Mouse (Mus musculus) liver, embryonic 14.5 days (tissue): ENCODE measurements around the gene Hoxb1. TPM values are rescaled to one million over a fixed set of nuclear protein-coding genes. Genes with fewer than 3 reads are reported as not detected.

Experiments used
- ATAC-seq: fragments of 200-750 bp; cut with Nextera tagmentation; 2 replicates; pipeline ENCODE4 v1.8.0; 2017; ENCODE audit warnings: moderate number of reproducible peaks, mild to moderate bottlenecking, moderate library complexity; ENCODE audit not compliant: insufficient read depth
- DNase-seq, 3 experiments: peaks; one replicate each; pipeline ENCODE4 v3.0.0-alpha.2; 2012 to 2013; ENCODE audit warnings: low read depth in 3 of 3, low spot score in 3 of 3
- H3K27ac ChIP-seq: fragments of 300-500 bp; sonication (generic); 2 replicates; pipeline ENCODE4 v1.5.1; 2014; ENCODE audit warnings: moderate library complexity, mild to moderate bottlenecking, control low read depth, inconsistent platforms
- H3K27me3 ChIP-seq: fragments of 300-500 bp; sonication (generic); 2 replicates; pipeline ENCODE4 v1.6.1; 2014; ENCODE audit warnings: mild to moderate bottlenecking, low read length, moderate library complexity; ENCODE audit not compliant: control insufficient read depth, insufficient read depth
- H3K36me3 ChIP-seq: fragments of 300-500 bp; sonication (generic); replicated peaks from 2 replicates; pipeline ENCODE4 v1.6.1; 2014; ENCODE audit warnings: low read depth; ENCODE audit not compliant: control insufficient read depth, insufficient read depth
- H3K4me1 ChIP-seq, 2 experiments: fragments of 200-500 bp in 1 of 2; fragments of 300-500 bp in 1 of 2; sonication (generic) in 1 of 2; replicated peaks; 2 replicates each; pipeline ENCODE4 v1.6.1; 2012 to 2014; ENCODE audit warnings: antibody characterized with exemption in 1 of 2, inconsistent platforms in 1 of 2, low read length in 1 of 2; ENCODE audit not compliant: control insufficient read depth in 2 of 2, insufficient read depth in 2 of 2
- H3K4me2 ChIP-seq: fragments of 300-500 bp; sonication (generic); 2 replicates; pipeline ENCODE4 v1.6.1; 2014; ENCODE audit warnings: low read depth, mild to moderate bottlenecking, control low read depth, moderate library complexity
- H3K4me3 ChIP-seq, 2 experiments: fragments of 200-500 bp in 1 of 2; fragments of 300-500 bp in 1 of 2; sonication (generic) in 1 of 2; 2 replicates each; pipeline ENCODE4 v1.5.1; 2012 to 2014; ENCODE audit warnings: low read depth in 2 of 2, low read length in 2 of 2, mild to moderate bottlenecking in 2 of 2, control low read depth in 1 of 2, inconsistent platforms in 1 of 2, moderate library complexity in 1 of 2; ENCODE audit not compliant: insufficient read depth in 1 of 2
- H3K9ac ChIP-seq: fragments of 300-500 bp; sonication (generic); replicated peaks from 2 replicates; pipeline ENCODE4 v1.6.1; 2014; ENCODE audit warnings: mild to moderate bottlenecking, control low read depth, moderate library complexity
- H3K9me3 ChIP-seq: fragments of 300-500 bp; sonication (generic); 2 replicates; pipeline ENCODE4 v1.6.1; 2016; ENCODE audit warnings: low read length, mixed read lengths; ENCODE audit not compliant: control insufficient read depth
- CTCF ChIP-seq: IDR thresholded peaks from 2 replicates; pipeline ENCODE4 v1.5.1; 2016; ENCODE audit warnings: antibody characterized with exemption, low read depth, control low read depth
- EP300 ChIP-seq: IDR thresholded peaks from 2 replicates; pipeline ENCODE4 v1.6.1; 2016; ENCODE audit warnings: antibody characterized with exemption, low read depth
- WGBS: fragments of 180-500 bp; shearing (Covaris S2); extraction: QIAGEN DNeasy Blood & Tissue Kit; methylation state at CpG from one replicate; pipeline ENCODE4 v1.1.7; 2014; ENCODE audit not compliant: insufficient replicate concordance; 5-methylcytosine and 5-hydroxymethylcytosine counted together
- polyA plus RNA-seq, 2 experiments: library from polyadenylated mRNA; depleted of rRNA in 1 of 2; stranded (reverse) in 1 of 2; unstranded in 1 of 2; fragments of >200 nt; fragmentation: Nextera tagmentation in 1 of 2; extraction: Ambion mirVana in 1 of 2; gene quantifications; 2 replicates each; pipeline versions ENCODE4 v1.2.1 to v1.2.3; 2012 to 2014

Gene Hoxb1
- polyA plus RNA-seq, 2 experiments: 0.02 TPM; not detected in 1

DNA sequence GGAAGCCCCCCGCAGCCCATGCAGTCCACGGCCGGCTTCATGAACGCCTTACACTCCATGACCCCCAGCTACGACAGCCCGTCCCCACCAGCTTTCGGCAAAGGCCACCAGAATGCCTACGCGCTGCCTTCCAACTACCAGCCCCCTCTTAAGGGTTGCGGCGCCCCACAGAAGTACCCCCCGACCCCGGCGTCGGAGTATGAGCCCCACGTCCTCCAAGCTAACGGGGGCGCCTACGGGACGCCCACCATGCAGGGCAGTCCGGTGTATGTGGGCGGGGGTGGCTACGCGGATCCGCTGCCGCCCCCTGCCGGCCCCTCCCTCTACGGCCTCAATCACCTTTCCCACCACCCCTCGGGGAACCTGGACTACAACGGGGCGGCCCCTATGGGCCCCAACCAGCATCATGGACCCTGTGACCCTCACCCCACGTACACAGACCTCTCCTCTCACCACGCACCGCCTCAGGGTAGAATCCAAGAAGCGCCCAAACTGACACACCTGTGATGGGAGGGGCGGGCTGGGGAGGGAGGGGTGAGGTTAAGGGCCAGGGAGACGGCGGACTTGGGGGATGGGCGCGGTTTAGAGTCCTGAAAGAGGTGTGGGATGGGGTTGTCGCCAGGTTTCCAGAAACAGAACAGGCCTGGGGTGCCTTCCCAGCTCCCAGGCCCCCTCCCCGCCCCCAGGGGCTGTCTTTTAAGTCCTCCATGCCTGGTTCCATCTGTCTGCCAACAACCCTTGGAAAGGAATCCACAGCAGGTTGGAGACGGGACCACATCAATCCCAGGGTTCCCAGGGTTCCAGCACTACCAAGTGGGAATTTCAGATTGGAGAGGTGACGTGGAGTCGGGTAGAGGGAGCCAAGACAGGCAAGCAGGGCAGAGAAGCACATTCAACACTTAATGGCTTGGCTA, 19.4 kb upstream of the Hoxb1 start:
- no peak overlapping the region for H3K27ac ChIP-seq
- TF ChIP-seq EP300: no peak
- TF ChIP-seq CTCF: no peak

GRCm38 (mm10) chr11:96346916-96347520, 18.5 kb upstream of the Hoxb1 start:
- no peak for DNase-seq
- 43% methylated on average over 5 of the region's 5 CpGs for WGBS
- no peak for ATAC-seq
- H3K27me3 ChIP-seq: peaks cover 90% of the 10 kb centered on the region
- H3K9ac ChIP-seq: no peak overlapping the region
- no peak overlapping the region for H3K27ac ChIP-seq
- no peak overlapping the region for H3K4me2 ChIP-seq
- no peak for TF ChIP-seq EP300
- TF ChIP-seq CTCF: no peak
- no peak overlapping the region for H3K4me3 ChIP-seq
- no peaks in the 10 kb centered on the region for H3K9me3 ChIP-seq
- no peaks in the 10 kb centered on the region for H3K36me3 ChIP-seq
- 0 out of 4 replicates have a peak, but pooled peaks cover 0 to 3% of the 10 kb centered on the region in 2 experiments for H3K4me1 ChIP-seq

More for the DNA sequence above, 19.4 kb upstream of the Hoxb1 start:
- Histone ChIP-seq H3K27me3 (peaks cover 90% of the 10 kb centered on the region), H3K4me1 (0 out of 4 replicates have a peak, but pooled peaks cover 0 to 3% of the 10 kb centered on the region in 2 experiments), H3K4me3 (no peak overlapping the region), H3K9me3 (no peaks in the 10 kb centered on the region), H3K36me3 (no peaks in the 10 kb centered on the region), H3K4me2 (peak overlapping the region; percentile 6; the same call in 1 of the 2 replicates), H3K9ac (no peak overlapping the region)
- WGBS: 11% methylated on average over 45 of the region's 45 CpGs
- DNase-seq: no peak
- ATAC-seq: no peak

DNA sequence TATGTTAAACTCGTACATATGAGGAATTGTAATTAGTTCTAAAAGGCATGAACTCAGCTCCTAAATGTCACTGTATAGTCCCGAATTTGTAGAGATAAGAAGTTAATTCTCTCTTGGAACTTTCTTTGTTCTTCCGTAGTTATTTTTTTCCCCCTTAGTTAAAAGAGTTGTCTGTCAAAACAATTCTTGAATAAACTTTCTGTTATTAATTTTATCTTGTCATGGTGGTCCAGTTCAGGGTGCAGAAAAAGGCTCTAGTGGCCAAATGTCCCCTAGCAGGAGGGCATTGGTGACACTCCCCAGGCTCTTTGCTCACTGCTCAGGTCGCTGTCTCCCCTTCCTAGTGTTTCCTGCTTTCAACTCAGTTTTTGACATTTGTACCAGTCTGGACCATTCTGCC, 17.8 kb upstream of the Hoxb1 start:
- H3K9ac ChIP-seq: no peak overlapping the region
- ATAC-seq (no peak), DNase-seq (no peak)
- H3K4me3 ChIP-seq: no peak overlapping the region
- peaks cover 90% of the 10 kb centered on the region for H3K27me3 ChIP-seq
- WGBS: 31% methylated on average over 4 of the region's 4 CpGs
- no peak overlapping the region for H3K27ac ChIP-seq
- 0 out of 4 replicates have a peak, but pooled peaks cover 0 to 3% of the 10 kb centered on the region in 2 experiments for H3K4me1 ChIP-seq
- H3K9me3 ChIP-seq: no peaks in the 10 kb centered on the region
- H3K4me2 ChIP-seq: no peak overlapping the region
- no peak for TF ChIP-seq CTCF
- no peak for TF ChIP-seq EP300
- no peaks in the 10 kb centered on the region for H3K36me3 ChIP-seq

DNA sequence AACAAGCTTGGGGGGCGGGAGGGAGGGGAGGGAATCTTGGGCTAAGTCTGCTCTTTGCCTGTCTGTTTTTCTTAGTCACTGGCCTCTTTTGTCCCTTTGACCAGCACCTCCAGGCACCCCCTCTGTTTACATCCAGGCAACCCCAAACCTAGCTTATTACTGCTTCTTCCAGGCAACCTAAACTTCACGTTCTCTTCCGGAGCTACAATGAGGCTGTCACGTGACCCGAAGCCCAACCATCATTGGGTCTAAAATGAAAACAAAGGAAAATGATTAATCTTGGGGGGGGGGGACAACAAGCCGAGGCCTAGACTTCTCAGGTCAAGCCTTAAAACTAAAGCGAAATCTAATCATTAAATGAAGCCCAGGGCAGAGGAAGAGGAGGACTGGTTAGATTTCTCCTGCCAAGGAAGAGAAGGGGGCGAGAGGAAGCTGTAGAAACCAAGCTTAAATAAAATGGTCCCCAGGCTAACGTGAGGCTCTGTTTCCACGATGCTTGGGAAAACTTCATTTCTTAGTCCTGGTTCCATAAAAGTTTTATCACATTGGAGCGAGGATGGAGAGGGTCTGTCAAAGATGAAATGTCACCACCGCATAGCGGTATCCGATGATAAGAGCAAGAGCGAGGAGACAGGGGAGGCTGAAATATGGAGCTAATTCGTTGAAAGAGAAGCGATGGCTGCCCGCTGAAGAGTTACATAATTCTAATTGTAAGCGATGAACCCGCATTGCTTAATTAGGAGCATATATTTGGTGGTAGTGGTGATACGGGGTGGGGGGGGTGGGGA, 17.2 kb upstream of the Hoxb1 start:
- H3K36me3 ChIP-seq: no peaks in the 10 kb centered on the region
- no peak overlapping the region for H3K4me2 ChIP-seq
- no peak overlapping the region for H3K4me3 ChIP-seq
- H3K9ac ChIP-seq: no peak overlapping the region
- WGBS: 23% methylated on average over 21 of the region's 21 CpGs
- DNase-seq (no peak), ATAC-seq (no peak)
- H3K27me3 ChIP-seq: peaks cover 90% of the 10 kb centered on the region
- H3K27ac ChIP-seq: no peak overlapping the region
- TF ChIP-seq EP300 (no peak), CTCF (no peak)
- H3K4me1 ChIP-seq: 0 out of 4 replicates have a peak, but pooled peaks cover 0 to 3% of the 10 kb centered on the region in 2 experiments
- no peaks in the 10 kb centered on the region for H3K9me3 ChIP-seq
